Mouse (Mus musculus) hindbrain, embryonic 13.5 days (tissue): Measurements from ENCODE around the gene Spata21. TPM values are rescaled to one million over a fixed set of nuclear protein-coding genes. Genes with fewer than 3 reads are reported as not detected.

Experiments
- ATAC-seq: fragments of 200-750 bp; cut with Nextera tagmentation; 2 replicates; pipeline ENCODE4 v1.8.0; 2017; ENCODE audit warnings: moderate TSS enrichment; ENCODE audit not compliant: low FRiP score
- H3K27ac ChIP-seq: fragments of 300-500 bp; sonication (generic); 2 replicates; pipeline ENCODE4 v1.5.1; 2015; ENCODE audit warnings: inconsistent platforms, mild to moderate bottlenecking, moderate library complexity
- H3K27me3 ChIP-seq: fragments of 300-500 bp; sonication (generic); 2 replicates; pipeline ENCODE4 v1.6.1; 2015; ENCODE audit warnings: mild to moderate bottlenecking, inconsistent platforms
- H3K36me3 ChIP-seq: fragments of 300-500 bp; sonication (generic); 2 replicates; pipeline ENCODE4 v1.6.1; 2015; ENCODE audit warnings: mild to moderate bottlenecking, inconsistent platforms
- H3K4me1 ChIP-seq: fragments of 300-500 bp; sonication (generic); replicated peaks from 2 replicates; pipeline ENCODE4 v1.6.1; 2015; ENCODE audit warnings: inconsistent platforms
- H3K4me2 ChIP-seq: fragments of 300-500 bp; sonication (generic); 2 replicates; pipeline ENCODE4 v1.6.1; 2015; ENCODE audit warnings: inconsistent platforms, mild to moderate bottlenecking, moderate library complexity
- H3K4me3 ChIP-seq: fragments of 300-500 bp; sonication (generic); 2 replicates; pipeline ENCODE4 v1.5.1; 2015; ENCODE audit warnings: mild to moderate bottlenecking, inconsistent platforms
- H3K9ac ChIP-seq: fragments of 300-500 bp; sonication (generic); 2 replicates; pipeline ENCODE4 v1.6.1; 2015; ENCODE audit warnings: mild to moderate bottlenecking, inconsistent platforms
- H3K9me3 ChIP-seq: fragments of 300-500 bp; sonication (generic); 2 replicates; pipeline ENCODE4 v1.6.1; 2016; ENCODE audit warnings: inconsistent platforms
- WGBS: fragments of 180-500 bp; shearing (Covaris S2); methylation state at CpG from one replicate; pipeline ENCODE4 v1.1.7; 2015; 5-methylcytosine and 5-hydroxymethylcytosine counted together
- polyA plus RNA-seq: library from polyadenylated mRNA; unstranded; fragments of >200 nt; fragmentation: Nextera tagmentation; extraction: Ambion mirVana; gene quantifications from 2 replicates; pipeline ENCODE4 v1.2.1, GENCODE M21; 2015

The Spata21 gene
- polyA plus RNA-seq, 1 experiment from 2014 or later = 0.40 TPM

GRCm38 (mm10) chr4:141113831-141114230 is 25.7 kb downstream of the Spata21 start:
- Histone ChIP-seq H3K9me3 (no peaks in the 10 kb centered on the region), H3K36me3 (peaks cover 82% of the 10 kb centered on the region), H3K4me1 (peaks cover 9% of the 10 kb centered on the region), H3K9ac (no peak overlapping the region), H3K27ac (peak overlapping the region; percentile 30; the same call in 1 of the 2 replicates), H3K4me3 (no peak overlapping the region), H3K27me3 (no peaks in the 10 kb centered on the region), H3K4me2 (no peak overlapping the region)
- 88% methylated on average over 7 of the region's 7 CpGs for WGBS
- no peak for ATAC-seq

- 78% methylated on average over 6 of the region's 6 CpGs for WGBS
- Histone ChIP-seq H3K9ac (no peak overlapping the region), H3K36me3 (peaks cover 82% of the 10 kb centered on the region), H3K4me1 (peaks cover 17% of the 10 kb centered on the region), H3K27me3 (no peaks in the 10 kb centered on the region), H3K27ac (peak overlapping the region; percentile 30), H3K9me3 (no peaks in the 10 kb centered on the region), H3K4me2 (no peak overlapping the region), H3K4me3 (no peak overlapping the region)
- peak; percentile 25; the same call in 1 of the 2 replicates for ATAC-seq
Measured at GRCm38 (mm10) chr4:141114521-141114981, 26.4 kb downstream of the Spata21 start.

- Histone ChIP-seq H3K9me3 (no peaks in the 10 kb centered on the region), H3K4me1 (peaks cover 25% of the 10 kb centered on the region), H3K9ac (no peak overlapping the region), H3K36me3 (peaks cover 79% of the 10 kb centered on the region), H3K27ac (no peak overlapping the region), H3K27me3 (no peaks in the 10 kb centered on the region), H3K4me2 (no peak overlapping the region), H3K4me3 (no peak overlapping the region)
- WGBS = 83% methylated on average over 8 of the region's 8 CpGs
- ATAC-seq = no peak
Measured at GRCm38 (mm10) chr4:141115398-141115797, 27.3 kb downstream of the Spata21 start.

- 68% methylated on average over 4 of the region's 4 CpGs for WGBS
Measured at GRCm38 (mm10) chr4:141118691-141119090, 30.6 kb downstream of the Spata21 start.

GRCm38 (mm10) chr4:141120700-141121099 is 32.6 kb downstream of the Spata21 start:
- no peaks in the 10 kb centered on the region for H3K9me3 ChIP-seq
- peaks cover 50% of the 10 kb centered on the region for H3K4me1 ChIP-seq
- peaks cover 28% of the 10 kb centered on the region for H3K36me3 ChIP-seq
- no peaks in the 10 kb centered on the region for H3K27me3 ChIP-seq
- H3K4me2 ChIP-seq = no peak overlapping the region
- whole genome bisulfite sequencing = 22% methylated on average over 11 of the region's 11 CpGs
- H3K27ac ChIP-seq = no peak overlapping the region
- H3K9ac ChIP-seq = no peak overlapping the region
- H3K4me3 ChIP-seq = no peak overlapping the region
- ATAC-seq = 0 out of 2 replicates have a peak, but pooled peaks have one; percentile 44

More at GRCm38 (mm10) chr4:141118691-141119090, 30.6 kb downstream of the Spata21 start:
- Histone ChIP-seq H3K4me3 (no peak overlapping the region), H3K9ac (0 out of 2 replicates have a peak overlapping the region, but pooled peaks have one; percentile 8), H3K36me3 (peaks cover 47% of the 10 kb centered on the region), H3K27me3 (no peaks in the 10 kb centered on the region), H3K27ac (peak overlapping the region; percentile 35; the same call in 1 of the 2 replicates), H3K9me3 (no peaks in the 10 kb centered on the region), H3K4me1 (peaks cover 47% of the 10 kb centered on the region), H3K4me2 (no peak overlapping the region)
- no peak for ATAC-seq

- H3K27me3 ChIP-seq = no peaks in the 10 kb centered on the region
- ATAC-seq = no peak
- H3K9me3 ChIP-seq = no peaks in the 10 kb centered on the region
- 88% methylated on average over 7 of the region's 7 CpGs for WGBS
- H3K9ac ChIP-seq = no peak overlapping the region
- H3K27ac ChIP-seq = peak overlapping the region; percentile 23; the same call in 1 of the 2 replicates
- H3K4me2 ChIP-seq = no peak overlapping the region
- peaks cover 50% of the 10 kb centered on the region for H3K4me1 ChIP-seq
- peaks cover 9% of the 10 kb centered on the region for H3K36me3 ChIP-seq
- H3K4me3 ChIP-seq = no peak overlapping the region
Measured at GRCm38 (mm10) chr4:141122663-141123062, 34.5 kb downstream of the Spata21 start.

GRCm38 (mm10) chr4:141123065-141123464 is 34.9 kb downstream of the Spata21 start:
- WGBS = 28% methylated on average over 1 of the region's 1 CpGs
- no peak overlapping the region for H3K4me2 ChIP-seq
- no peak overlapping the region for H3K4me3 ChIP-seq
- H3K27me3 ChIP-seq = no peaks in the 10 kb centered on the region
- no peak overlapping the region for H3K9ac ChIP-seq
- ATAC-seq = no peak
- H3K27ac ChIP-seq = peak overlapping the region; percentile 23; the same call in 1 of the 2 replicates
- no peaks in the 10 kb centered on the region for H3K9me3 ChIP-seq
- H3K36me3 ChIP-seq = peaks cover 5% of the 10 kb centered on the region
- peaks cover 50% of the 10 kb centered on the region for H3K4me1 ChIP-seq

GRCm38 (mm10) chr4:141129190-141129710 is 41.1 kb downstream of the Spata21 start:
- ATAC-seq = no peak
- H3K27ac ChIP-seq = no peak overlapping the region
- 75% methylated on average over 6 of the region's 6 CpGs for whole genome bisulfite sequencing

GRCm38 (mm10) chr4:141130704-141131342 is 42.7 kb downstream of the Spata21 start:
- Histone ChIP-seq H3K27me3 (no peaks in the 10 kb centered on the region), H3K4me2 (no peak overlapping the region), H3K36me3 (no peaks in the 10 kb centered on the region), H3K4me3 (no peak overlapping the region), H3K9me3 (no peaks in the 10 kb centered on the region), H3K27ac (peak overlapping the region; percentile 77), H3K9ac (0 out of 2 replicates have a peak overlapping the region, but pooled peaks have one; percentile 9), H3K4me1 (peaks cover 55% of the 10 kb centered on the region)
- ATAC-seq = no peak
- WGBS = 88% methylated on average over 6 of the region's 6 CpGs

More at GRCm38 (mm10) chr4:141129190-141129710, 41.1 kb downstream of the Spata21 start:
- no peak overlapping the region for H3K4me3 ChIP-seq
- H3K9me3 ChIP-seq = no peaks in the 10 kb centered on the region
- H3K9ac ChIP-seq = no peak overlapping the region
- no peaks in the 10 kb centered on the region for H3K36me3 ChIP-seq
- no peak overlapping the region for H3K4me2 ChIP-seq
- peaks cover 45% of the 10 kb centered on the region for H3K4me1 ChIP-seq
- H3K27me3 ChIP-seq = no peaks in the 10 kb centered on the region

GRCm38 (mm10) chr4:141131531-141132061 is 43.5 kb downstream of the Spata21 start:
- Histone ChIP-seq H3K9me3 (no peaks in the 10 kb centered on the region), H3K9ac (0 out of 2 replicates have a peak overlapping the region, but pooled peaks have one; percentile 25), H3K4me3 (no peak overlapping the region), H3K36me3 (no peaks in the 10 kb centered on the region), H3K4me2 (no peak overlapping the region), H3K4me1 (peaks cover 63% of the 10 kb centered on the region), H3K27ac (peak overlapping the region; percentile 77), H3K27me3 (no peaks in the 10 kb centered on the region)
- peak; percentile 60 for ATAC-seq
- WGBS = 51% methylated on average over 5 of the region's 5 CpGs

GRCm38 (mm10) chr4:141132191-141132590 is 44.1 kb downstream of the Spata21 start:
- Histone ChIP-seq H3K4me3 (no peak overlapping the region), H3K36me3 (no peaks in the 10 kb centered on the region), H3K4me1 (peaks cover 69% of the 10 kb centered on the region), H3K27ac (peak overlapping the region; percentile 77), H3K9me3 (no peaks in the 10 kb centered on the region), H3K9ac (0 out of 2 replicates have a peak overlapping the region, but pooled peaks have one; percentile 25), H3K27me3 (no peaks in the 10 kb centered on the region), H3K4me2 (no peak overlapping the region)
- ATAC-seq = no peak
- 55% methylated on average over 8 of the region's 8 CpGs for WGBS

- Histone ChIP-seq H3K4me3 (no peak overlapping the region), H3K27me3 (no peaks in the 10 kb centered on the region), H3K4me1 (peaks cover 78% of the 10 kb centered on the region), H3K9ac (no peak overlapping the region), H3K27ac (peak overlapping the region; percentile 12; the same call in 1 of the 2 replicates), H3K36me3 (no peaks in the 10 kb centered on the region), H3K9me3 (no peaks in the 10 kb centered on the region), H3K4me2 (no peak overlapping the region)
- no peak for ATAC-seq
- 65% methylated on average over 8 of the region's 8 CpGs for WGBS
Measured at GRCm38 (mm10) chr4:141133227-141133626, 45.1 kb downstream of the Spata21 start.
